Mouse (Mus musculus) megakaryocyte, embryonic 14.5 days (primary cell): ENCODE measurements around the gene Pard3. TPM values are rescaled to one million over a fixed set of nuclear protein-coding genes. Genes with fewer than 3 reads are reported as not detected.

Source experiments
- H3K27me3 ChIP-seq: replicated peaks from 2 replicates; pipeline ENCODE3; 2012; ENCODE audit warnings: inconsistent platforms
- H3K36me3 ChIP-seq: replicated peaks from 2 replicates; pipeline ENCODE3; 2012; ENCODE audit warnings: low read length, inconsistent platforms, mixed read lengths
- H3K4me1 ChIP-seq: 2 replicates; pipeline ENCODE4 v1.6.1; 2012; ENCODE audit warnings: inconsistent platforms
- H3K4me3 ChIP-seq: replicated peaks from 2 replicates; pipeline ENCODE3; 2012; ENCODE audit warnings: moderate library complexity, mild to moderate bottlenecking, inconsistent platforms
- H3K9me3 ChIP-seq: 2 replicates; pipeline ENCODE4 v1.6.1; 2012; ENCODE audit warnings: inconsistent platforms
- FLI1 ChIP-seq: IDR thresholded peaks from 2 replicates; pipeline ENCODE4 v1.6.1; 2012; ENCODE audit warnings: low read length, inconsistent platforms, mixed read lengths
- GATA1 ChIP-seq: IDR thresholded peaks from 3 replicates; pipeline ENCODE4 v1.6.1; 2012; ENCODE audit warnings: mixed read lengths, low read length, inconsistent platforms, borderline replicate concordance
- polyA plus RNA-seq: library from polyadenylated mRNA; stranded (reverse); fragments of >175 nt; gene quantifications from 2 replicates; pipeline ENCODE4 v1.2.3, GENCODE M21; 2012; ENCODE audit warnings: low replicate concordance; ENCODE audit not compliant: insufficient read depth

Pard3 gene
- polyA plus RNA-seq, 1 experiment: not detected

GRCm38 (mm10) chr8:127099439-127100090 lies 35.9 kb downstream of the Pard3 start:
- H3K27me3 ChIP-seq: peaks cover 11% of the 10 kb centered on the region
- no peaks in the 10 kb centered on the region for H3K36me3 ChIP-seq
- TF ChIP-seq FLI1 (no peak), GATA1 (no peak)
- no peak overlapping the region for H3K4me3 ChIP-seq
- no peaks in the 10 kb centered on the region for H3K9me3 ChIP-seq
- no peaks in the 10 kb centered on the region for H3K4me1 ChIP-seq

GRCm38 (mm10) chr8:127103256-127103655 lies 39.6 kb downstream of the Pard3 start:
- Histone ChIP-seq H3K4me3 (no peak overlapping the region), H3K27me3 (peaks cover 15% of the 10 kb centered on the region), H3K4me1 (no peaks in the 10 kb centered on the region), H3K36me3 (no peaks in the 10 kb centered on the region), H3K9me3 (no peaks in the 10 kb centered on the region)
- TF ChIP-seq GATA1: no peak
- TF ChIP-seq FLI1: no peak

DNA sequence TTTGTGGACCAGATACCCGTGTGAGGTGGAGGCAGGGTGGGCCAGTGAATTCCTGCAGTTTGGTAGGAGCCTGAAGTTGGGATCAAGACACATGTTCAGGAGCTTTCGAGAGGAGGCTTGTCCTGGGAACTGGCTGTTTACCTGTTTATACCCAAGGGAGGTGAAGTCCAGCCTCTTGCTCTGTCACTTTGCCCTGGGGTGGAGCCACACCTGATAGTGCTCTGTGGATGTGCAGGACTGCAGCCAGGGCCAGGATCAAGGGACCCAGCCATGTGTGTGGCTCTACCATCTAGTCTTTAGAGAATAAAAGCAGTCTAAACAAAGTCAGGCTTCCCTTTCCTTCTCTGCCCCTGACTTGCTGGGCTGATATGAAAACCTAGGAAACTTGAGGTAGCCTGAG lies 40.9 kb downstream of the Pard3 start:
- Histone ChIP-seq H3K4me3 (no peak overlapping the region), H3K27me3 (peaks cover 16% of the 10 kb centered on the region), H3K36me3 (no peaks in the 10 kb centered on the region), H3K4me1 (no peaks in the 10 kb centered on the region), H3K9me3 (no peaks in the 10 kb centered on the region)
- no peak for TF ChIP-seq GATA1
- TF ChIP-seq FLI1: no peak

GRCm38 (mm10) chr8:127107928-127108327 lies 44.2 kb downstream of the Pard3 start:
- Histone ChIP-seq H3K9me3 (no peaks in the 10 kb centered on the region), H3K4me1 (no peaks in the 10 kb centered on the region), H3K36me3 (no peaks in the 10 kb centered on the region), H3K4me3 (no peak overlapping the region), H3K27me3 (peaks cover 17% of the 10 kb centered on the region)
- no peak for TF ChIP-seq FLI1
- TF ChIP-seq GATA1: no peak

DNA sequence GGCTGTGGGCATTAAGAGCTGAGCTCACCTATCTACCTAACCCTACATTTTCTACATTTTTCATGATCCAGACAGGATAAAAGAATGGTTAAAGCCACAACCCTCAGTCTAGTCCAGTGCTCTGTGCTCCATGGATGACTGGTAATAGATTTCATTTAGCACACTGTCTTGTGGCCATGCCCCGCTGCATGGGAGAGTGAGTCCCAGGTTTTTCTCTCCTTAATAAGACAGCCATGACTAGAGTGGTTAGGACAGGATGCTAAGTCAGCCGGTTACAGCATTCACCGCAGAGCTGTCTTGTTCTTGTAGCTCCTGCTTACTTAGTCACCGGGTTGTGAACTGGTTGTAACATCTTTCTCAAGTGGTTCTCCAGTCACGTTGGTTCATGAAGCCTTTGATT lies 49.5 kb downstream of the Pard3 start:
- no peak overlapping the region for H3K4me3 ChIP-seq
- H3K27me3 ChIP-seq: peaks cover 18% of the 10 kb centered on the region
- no peaks in the 10 kb centered on the region for H3K36me3 ChIP-seq
- TF ChIP-seq FLI1 (no peak), GATA1 (no peak)
- peaks cover 4% of the 10 kb centered on the region; the same call in 1 of the 2 replicates for H3K9me3 ChIP-seq
- H3K4me1 ChIP-seq: no peaks in the 10 kb centered on the region

- peaks cover 18% of the 10 kb centered on the region for H3K27me3 ChIP-seq
- TF ChIP-seq FLI1: no peak
- TF ChIP-seq GATA1: no peak
These were observed 52.1 kb downstream of the Pard3 start for GRCm38 (mm10) chr8:127115837-127116236.

DNA sequence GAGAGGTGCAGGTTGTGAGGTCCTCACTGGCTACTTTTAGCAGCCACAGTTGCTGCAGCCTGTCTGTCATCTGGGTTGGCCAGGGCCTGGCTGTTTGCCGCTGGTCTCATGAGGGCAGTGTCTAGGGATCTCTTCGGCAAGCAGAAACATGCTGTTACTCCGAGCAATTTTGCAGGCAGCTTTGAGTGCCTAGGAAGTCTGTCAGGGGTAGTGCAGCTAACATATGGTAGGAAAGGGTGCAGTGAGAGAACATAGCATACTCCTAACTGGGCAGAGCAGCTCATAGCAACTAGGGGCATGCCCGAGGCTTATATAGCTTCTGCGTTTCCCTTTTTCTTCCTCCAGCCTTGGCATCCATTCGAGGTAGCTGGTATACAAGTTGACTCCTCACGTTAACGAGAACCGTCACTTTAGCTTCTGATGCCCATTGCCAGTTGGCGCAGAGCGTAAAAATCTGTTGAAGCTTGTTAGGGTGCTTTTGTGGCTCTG lies 54.7 kb downstream of the Pard3 start:
- Histone ChIP-seq H3K27me3 (peaks cover 11% of the 10 kb centered on the region), H3K9me3 (peaks cover 4% of the 10 kb centered on the region; the same call in 1 of the 2 replicates), H3K4me3 (no peak overlapping the region), H3K36me3 (no peaks in the 10 kb centered on the region), H3K4me1 (no peaks in the 10 kb centered on the region)
- no peak for TF ChIP-seq FLI1
- TF ChIP-seq GATA1: no peak

More at GRCm38 (mm10) chr8:127115837-127116236, 52.1 kb downstream of the Pard3 start:
- Histone ChIP-seq H3K36me3 (no peaks in the 10 kb centered on the region), H3K4me1 (no peaks in the 10 kb centered on the region), H3K4me3 (no peak overlapping the region), H3K9me3 (peaks cover 4% of the 10 kb centered on the region; the same call in 1 of the 2 replicates)

DNA sequence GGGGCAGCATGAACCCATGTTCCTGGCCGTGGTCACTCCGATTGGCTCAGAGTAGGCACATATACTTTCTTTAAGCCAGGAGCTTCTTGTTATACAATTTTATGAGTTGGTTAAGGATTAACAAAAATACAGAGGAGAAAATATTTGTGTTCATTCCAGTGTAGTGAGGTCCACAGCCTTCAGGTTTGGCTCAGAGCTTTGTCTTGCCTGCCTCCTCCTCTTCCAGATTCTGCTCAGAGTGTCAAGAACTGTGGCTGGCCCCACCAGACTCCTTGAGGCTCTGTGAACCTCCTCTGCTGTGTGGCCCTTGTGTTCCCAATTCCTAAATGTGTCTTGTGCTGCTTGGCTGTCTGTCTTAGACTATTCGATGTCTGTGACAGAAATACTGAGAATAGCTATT lies 59.7 kb downstream of the Pard3 start:
- Histone ChIP-seq H3K36me3 (no peaks in the 10 kb centered on the region), H3K27me3 (peaks cover 10% of the 10 kb centered on the region), H3K4me3 (no peak overlapping the region), H3K4me1 (no peaks in the 10 kb centered on the region), H3K9me3 (no peaks in the 10 kb centered on the region)
- TF ChIP-seq FLI1 (no peak), GATA1 (no peak)

DNA sequence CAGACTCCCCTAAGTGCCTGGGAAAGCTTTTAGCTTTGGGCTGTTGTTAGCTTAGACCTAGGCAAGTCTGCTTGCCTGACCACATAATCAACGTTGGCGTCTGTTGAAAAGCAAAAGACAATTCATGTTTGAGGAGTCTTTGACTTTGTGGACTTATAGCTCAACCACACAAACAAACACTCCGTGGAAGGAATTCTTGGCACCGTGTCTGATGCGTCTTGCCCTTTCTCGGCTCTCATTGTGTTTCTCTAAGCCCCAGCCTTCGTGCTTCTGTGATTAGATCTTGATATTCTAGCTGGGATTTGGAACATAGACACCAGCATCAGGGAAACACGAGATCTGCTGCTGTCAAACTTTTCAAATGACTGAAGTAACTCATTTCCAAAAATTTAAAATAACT lies 61.1 kb downstream of the Pard3 start:
- no peaks in the 10 kb centered on the region for H3K4me1 ChIP-seq
- no peak overlapping the region for H3K4me3 ChIP-seq
- H3K27me3 ChIP-seq: peaks cover 11% of the 10 kb centered on the region
- TF ChIP-seq FLI1: no peak
- TF ChIP-seq GATA1: no peak
- H3K36me3 ChIP-seq: no peaks in the 10 kb centered on the region
- no peaks in the 10 kb centered on the region for H3K9me3 ChIP-seq

- Histone ChIP-seq H3K4me3 (no peak overlapping the region), H3K9me3 (no peaks in the 10 kb centered on the region), H3K27me3 (peaks cover 14% of the 10 kb centered on the region), H3K4me1 (no peaks in the 10 kb centered on the region), H3K36me3 (no peaks in the 10 kb centered on the region)
- TF ChIP-seq GATA1 (no peak), FLI1 (no peak)
These were observed 62.3 kb downstream of the Pard3 start for GRCm38 (mm10) chr8:127125686-127126683.
